Mouse (Mus musculus) skeletal muscle tissue, adult 2 months (tissue): Measurements from ENCODE around the gene Ilvbl.
A peak's percentile ranks its signal among the peaks of the same experiment; 100 is the strongest.
"Not testable (repeated sequence)": the region's sequence is repeated elsewhere in the genome, so short reads cannot be mapped to it uniquely, and the experiment has no call there.

Experiments
- DNase-seq: peaks from one replicate; pipeline ENCODE4 v3.0.0-alpha.2; 2012; ENCODE audit warnings: low read depth, low spot score

Ilvbl gene

GRCm38 (mm10) chr10:78574250-78575104 is at the start of gene Ilvbl:
Gene Ilvbl, plus strand, starts transcription at chr10:78574346.
- DNase-seq = peak; percentile 92

- not testable (repeated sequence) for DNase-seq
Measured at GRCm38 (mm10) chr10:78525071-78525470, 49.1 kb upstream of the Ilvbl start.

DNA sequence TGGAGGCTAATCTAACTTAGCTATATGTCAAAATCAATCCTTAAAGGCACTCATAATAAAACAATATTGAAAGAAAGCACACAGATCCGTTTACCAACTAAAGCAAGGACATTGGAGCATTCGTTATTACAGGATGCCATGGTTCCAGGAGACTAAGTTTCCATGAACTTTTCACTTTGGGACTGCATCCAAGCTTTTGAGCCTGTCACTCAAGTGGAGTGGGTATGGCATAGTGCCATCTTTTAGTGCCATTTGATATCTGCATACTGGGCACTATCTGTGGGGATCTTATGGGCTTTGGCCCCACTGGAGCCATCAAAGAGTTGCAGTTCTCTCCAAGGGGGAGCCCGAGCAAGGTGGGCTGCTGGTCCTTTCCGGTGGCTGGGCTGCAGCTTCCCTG is 48.6 kb upstream of the Ilvbl start:
- no peak for DNase-seq

DNA sequence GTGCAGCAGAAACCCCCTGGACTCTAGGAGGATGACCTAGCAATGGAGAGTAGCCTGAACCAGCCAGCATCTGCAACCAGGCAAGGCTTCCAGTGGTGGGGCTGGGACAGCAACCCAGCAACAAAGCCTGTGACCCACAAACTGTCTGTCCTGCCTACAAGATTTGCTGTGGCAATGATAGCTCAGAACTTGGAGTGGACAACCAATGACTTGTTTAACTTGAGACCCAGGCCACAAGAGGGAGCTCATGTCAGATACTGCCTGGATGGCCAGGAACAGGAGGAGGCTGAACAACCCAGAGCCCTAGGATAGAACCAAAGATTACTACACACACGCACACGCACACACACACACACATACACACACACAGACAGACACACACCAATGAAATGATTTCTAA is 33.2 kb upstream of the Ilvbl start:
- peak; percentile 2 for DNase-seq

- DNase-seq = no peak
Measured at GRCm38 (mm10) chr10:78565070-78565469, 9.1 kb upstream of the Ilvbl start.

- DNase-seq = no peak
Measured at GRCm38 (mm10) chr10:78569191-78569590, 5.0 kb upstream of the Ilvbl start.

- DNase-seq = no peak
Measured at GRCm38 (mm10) chr10:78569686-78570085, 4.5 kb upstream of the Ilvbl start.

DNA sequence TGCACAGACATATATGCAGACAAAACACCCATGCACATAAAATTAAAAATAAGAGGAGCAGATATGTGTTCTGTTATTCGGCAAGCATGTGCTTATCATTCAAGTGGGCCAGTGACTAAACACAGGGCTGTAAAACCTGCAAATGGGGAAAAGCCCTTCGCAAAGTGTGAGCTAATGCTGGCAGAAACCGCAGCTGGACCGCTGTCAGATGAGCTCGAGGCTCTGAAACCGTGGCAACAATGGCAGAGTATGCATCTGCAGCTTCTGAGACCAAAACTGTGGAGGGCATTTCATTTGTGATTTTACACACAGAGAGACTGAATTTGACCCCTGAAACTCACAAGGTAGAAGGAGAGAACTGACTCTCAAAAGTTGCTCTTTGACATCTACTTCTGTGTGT is 3.7 kb upstream of the Ilvbl start:
- no peak for DNase-seq

- no peak for DNase-seq
Measured at GRCm38 (mm10) chr10:78570897-78571296, 3.2 kb upstream of the Ilvbl start.

GRCm38 (mm10) chr10:78573226-78573625 is 920 bp upstream of the Ilvbl start:
- DNase-seq = no peak

- no peak for DNase-seq
Measured at GRCm38 (mm10) chr10:78575105-78575632, 1.0 kb downstream of the Ilvbl start.

GRCm38 (mm10) chr10:78575690-78576089 is 1.5 kb downstream of the Ilvbl start:
- no peak for DNase-seq

DNA sequence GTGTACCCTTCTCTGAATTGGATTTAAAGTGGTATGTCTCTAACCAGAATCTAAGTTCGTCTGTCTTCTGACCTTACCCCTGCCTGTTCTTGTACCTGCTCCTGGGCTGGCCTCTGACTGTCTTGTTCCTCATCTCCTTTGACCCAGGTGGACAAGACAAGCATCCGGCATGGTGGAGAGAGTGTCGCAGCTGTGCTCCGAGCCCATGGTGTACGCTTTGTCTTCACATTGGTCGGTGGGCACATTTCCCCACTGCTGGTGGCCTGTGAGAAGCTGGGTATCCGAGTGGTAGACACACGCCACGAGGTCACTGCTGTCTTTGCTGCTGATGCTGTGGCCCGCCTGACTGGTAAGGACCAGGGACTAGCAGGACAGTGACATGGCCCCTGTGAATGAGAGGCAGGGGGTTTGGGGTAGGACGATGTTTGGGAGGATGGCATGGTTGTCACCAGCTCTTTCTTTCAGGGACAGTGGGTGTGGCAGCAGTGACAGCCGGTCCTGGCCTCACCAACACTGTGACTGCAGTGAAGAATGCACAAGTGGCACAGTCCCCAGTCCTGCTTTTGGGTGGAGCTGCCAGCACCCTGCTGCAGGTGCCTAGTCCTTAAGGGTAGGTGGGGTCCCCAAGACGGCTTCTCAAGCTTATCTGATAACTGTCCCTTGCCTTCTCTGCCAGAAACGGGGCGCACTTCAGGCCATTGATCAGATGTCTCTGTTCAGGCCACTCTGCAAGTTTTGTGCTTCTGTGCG is 2.5 kb downstream of the Ilvbl start:
- no peak for DNase-seq

DNA sequence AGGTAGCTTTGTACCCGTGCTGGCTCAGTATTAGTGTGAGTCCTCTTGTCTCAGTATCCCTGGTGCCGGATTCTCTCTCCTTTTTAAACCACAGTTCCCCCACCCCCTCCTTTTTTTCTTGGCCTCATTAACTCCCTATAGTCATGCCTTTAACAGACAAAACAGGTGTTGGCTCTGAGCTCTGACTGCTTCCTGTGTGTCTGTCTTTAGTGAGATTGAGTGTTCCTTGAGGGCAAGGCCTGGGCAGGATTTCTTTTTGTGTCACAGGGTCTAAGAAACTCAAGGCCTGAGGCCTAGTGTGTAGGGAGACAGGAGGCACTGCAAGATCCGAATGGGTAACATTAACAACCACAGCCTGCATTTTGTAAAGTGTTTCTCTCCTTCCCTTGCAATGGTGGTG is 4.1 kb downstream of the Ilvbl start:
- no peak for DNase-seq

GRCm38 (mm10) chr10:78581121-78581520 is 7.0 kb downstream of the Ilvbl start:
- no peak for DNase-seq

GRCm38 (mm10) chr10:78583347-78583746 is 9.2 kb downstream of the Ilvbl start:
- no peak for DNase-seq

DNA sequence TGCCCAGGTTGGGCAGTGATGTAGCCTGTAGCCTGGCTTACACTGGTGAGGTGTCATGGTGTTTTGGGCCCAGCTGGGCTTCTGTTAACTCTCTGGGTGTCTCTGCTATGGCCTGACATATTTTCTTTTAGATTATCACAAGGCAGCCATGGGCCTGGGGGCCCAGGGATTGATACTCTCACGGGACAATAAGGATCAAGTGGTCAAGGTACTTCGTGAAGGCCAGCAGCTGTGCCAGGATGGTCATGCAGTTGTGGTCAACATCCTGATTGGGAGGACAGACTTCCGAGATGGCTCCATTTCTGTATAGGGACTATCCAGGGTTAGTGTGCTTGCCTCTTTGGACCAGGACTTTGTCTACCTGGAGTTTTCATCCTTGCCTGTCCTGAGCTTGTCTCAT is 9.8 kb downstream of the Ilvbl start:
- no peak for DNase-seq

DNA sequence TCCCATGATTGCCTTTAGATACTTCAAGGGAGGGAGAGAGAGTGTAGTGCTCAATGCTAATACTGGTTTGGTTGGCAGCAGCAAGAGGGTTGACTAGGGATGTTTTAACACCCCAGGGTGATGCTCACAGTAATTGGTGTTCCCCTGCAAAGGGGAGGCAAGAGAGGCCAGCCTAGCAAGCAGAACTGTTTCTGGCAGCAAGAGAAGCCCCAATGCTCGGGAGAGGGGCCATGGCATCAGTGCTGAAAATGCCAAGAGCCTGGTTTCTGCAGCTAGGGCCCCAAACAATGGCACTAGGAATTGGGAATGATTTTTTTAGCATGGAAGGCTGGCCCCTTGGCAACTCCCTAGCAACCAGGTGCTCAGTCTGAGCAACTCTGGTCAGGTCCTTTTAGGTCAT is 10.8 kb downstream of the Ilvbl start:
- no peak for DNase-seq

- DNase-seq = no peak
Measured at GRCm38 (mm10) chr10:78585606-78586005, 11.5 kb downstream of the Ilvbl start.

DNA sequence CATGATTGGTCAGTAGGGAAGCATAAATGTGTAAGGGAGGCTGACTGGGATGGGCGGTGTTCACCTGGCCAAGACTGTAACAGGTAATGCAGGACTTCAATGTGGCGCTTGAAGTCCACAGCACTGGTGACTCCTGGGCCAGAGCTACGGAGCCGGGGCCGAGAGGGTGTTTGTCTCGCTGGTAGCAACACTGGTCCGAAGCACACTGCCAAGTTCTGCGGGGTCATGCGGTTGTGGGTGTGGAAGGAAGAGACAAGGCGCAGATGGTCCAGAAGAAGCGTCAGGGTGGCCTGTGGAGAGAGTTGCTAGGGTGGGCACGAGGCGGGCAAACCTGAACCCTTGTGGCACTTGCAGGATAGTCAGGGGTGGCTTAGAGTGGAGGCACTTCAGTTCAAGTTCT is 11.9 kb downstream of the Ilvbl start:
- DNase-seq = no peak

DNA sequence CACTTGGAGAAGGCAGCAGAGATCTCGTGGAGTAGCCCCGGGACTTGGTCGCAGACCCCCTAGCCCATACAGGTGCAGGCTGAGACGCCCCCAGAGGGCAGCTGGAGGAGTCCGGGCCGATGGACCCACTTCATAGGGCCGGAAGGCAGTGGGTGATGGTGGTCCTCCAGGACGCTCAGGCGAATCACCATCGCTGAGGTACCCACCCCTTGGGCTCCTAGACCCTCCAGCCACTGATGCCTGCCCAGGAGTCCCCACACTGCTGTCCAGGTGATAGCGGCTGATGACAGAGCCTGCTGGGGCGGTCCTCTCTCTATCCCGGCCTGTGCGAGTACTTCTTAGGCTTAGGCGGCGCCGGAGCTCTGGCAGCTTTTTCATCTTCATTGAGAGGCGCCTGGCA is 15.1 kb downstream of the Ilvbl start:
- DNase-seq = no peak

DNA sequence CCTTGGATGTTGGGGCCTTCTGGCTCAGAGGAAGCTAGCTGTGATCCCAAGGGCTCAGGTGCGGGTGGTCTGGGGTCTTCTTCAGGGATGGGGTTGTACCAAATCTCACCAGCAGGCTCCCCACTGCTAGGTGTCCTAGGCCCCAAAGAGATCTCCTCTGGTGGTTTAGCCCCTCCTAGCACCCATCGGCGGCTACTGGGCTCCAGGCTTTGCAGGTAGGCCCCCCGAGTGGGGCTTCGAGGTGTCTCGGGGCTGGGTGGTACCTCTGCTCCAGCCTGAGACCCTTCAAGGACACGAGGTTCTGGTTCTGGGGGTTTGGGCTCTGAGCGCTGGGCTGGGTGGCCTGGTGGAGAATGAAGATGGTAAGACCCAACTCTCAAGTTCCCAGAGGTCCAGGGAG is 15.8 kb downstream of the Ilvbl start:
- no peak for DNase-seq

- DNase-seq = no peak
Measured at GRCm38 (mm10) chr10:78590744-78591143, 16.6 kb downstream of the Ilvbl start.
